Mouse (Mus musculus) spleen, adult 12 weeks (tissue): ENCODE results near the gene Tex37.

Experiments
- DNase-seq: peaks from one replicate; pipeline ENCODE4 v3.0.0; 2022; ENCODE audit warnings: low spot score

The Tex37 gene

GRCm38 (mm10) chr6:70918827-70919226 is at the start of gene Tex37:
TSS of gene Tex37 (minus strand) at chr6:70918927.
- DNase-seq, result no peak

- no peak for DNase-seq
Observed at GRCm38 (mm10) chr6:70968291-70968690, 49.6 kb upstream of the Tex37 start.

- DNase-seq, result no peak
Observed at GRCm38 (mm10) chr6:70967422-70967821, 48.7 kb upstream of the Tex37 start.

DNA sequence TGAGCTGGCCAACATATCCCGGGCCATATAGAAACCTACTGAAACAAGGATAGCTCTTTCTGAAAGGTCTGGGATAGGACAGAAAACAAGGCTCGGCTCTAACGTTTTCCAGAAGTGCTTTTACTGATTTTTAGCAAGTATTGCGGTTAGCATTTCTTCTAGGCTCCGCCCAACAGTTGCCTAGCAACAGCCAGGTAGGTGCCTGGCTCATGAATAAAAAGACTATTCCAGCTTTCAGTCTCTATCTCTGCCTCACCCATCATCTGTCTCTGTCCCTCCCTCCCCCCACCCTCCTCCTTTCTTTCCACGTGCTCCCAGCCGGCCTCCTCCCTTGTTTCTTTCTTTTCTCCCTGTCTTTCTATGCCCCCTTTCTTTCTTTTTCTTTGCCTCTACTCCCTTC is 47.0 kb upstream of the Tex37 start:
- DNase-seq, result no peak

- no peak for DNase-seq
Observed at GRCm38 (mm10) chr6:70964116-70964830, 45.5 kb upstream of the Tex37 start.

DNA sequence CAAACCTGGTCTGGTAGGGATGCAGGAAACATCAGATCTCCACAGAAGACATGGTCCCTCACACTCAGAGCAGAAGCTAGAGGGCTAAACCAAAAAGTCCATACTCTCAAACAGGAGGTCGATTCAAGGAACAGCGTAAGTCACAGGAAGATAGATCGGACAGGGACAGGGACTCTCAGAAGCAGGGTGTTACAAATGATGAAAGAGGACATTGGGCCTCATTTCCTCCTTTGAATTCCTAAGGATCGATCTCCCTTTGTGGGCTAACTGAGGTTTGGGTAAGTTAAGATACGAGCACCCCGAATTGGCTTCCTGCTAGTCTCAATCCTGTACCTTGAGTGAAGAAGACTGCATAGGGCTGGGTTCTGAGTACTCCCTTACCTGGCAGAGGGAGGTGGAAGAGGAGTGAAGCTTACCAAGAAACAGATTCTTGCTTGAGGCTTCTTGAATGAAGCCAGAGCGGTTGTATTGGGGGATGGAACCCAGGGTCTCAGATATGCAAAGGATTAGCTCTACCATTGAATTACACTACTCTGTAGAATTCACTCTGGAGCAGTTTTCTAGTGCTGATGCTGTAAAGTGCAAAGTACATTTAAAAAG is 38.7 kb upstream of the Tex37 start:
- no peak for DNase-seq

DNA sequence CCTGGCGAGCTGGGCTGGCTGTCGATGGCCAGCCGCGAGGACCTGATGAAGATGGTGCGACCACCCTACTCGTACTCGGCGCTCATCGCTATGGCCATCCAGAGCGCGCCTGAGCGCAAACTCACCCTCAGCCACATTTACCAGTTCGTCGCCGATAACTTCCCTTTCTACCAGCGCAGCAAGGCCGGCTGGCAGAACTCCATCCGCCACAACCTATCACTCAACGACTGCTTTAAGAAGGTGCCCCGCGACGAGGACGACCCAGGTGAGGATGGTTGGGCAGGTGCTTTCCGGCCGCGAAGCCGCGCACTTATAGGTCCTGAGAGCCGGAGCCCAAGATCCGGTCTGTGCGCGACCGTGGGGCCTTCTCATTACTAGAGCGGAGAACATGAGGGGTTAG is 38.2 kb upstream of the Tex37 start:
- no peak for DNase-seq

DNA sequence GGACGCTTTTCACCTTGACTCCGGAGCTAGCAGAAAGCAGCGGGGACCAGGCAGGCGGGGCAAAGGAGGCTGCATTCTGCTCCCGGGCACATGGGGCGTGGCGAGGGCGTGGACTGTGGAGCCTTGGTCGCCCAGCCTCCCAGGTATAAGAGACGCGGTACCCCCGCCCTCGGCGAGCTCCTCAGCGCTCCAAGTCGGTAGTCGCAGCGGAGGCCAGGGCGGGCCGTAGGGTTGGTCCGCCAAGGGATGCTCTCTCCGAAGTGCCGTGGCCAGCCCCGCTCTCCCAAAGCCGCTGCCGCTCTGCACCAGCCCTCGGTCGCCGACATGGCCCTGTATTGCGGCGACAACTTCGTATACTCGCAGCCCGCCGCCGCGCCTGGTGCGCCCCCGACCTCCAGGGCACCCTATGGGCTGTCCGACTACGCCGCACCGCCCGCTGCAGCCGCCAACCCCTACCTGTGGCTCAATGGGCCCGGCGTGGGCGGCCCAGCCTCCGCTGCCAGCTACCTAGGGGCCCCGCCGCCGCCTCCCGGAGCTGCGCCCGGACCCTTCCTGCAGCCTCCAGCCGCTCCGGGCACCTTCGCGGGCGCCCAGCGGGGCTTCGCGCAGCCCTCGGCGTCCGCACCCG is 37.7 kb upstream of the Tex37 start, which contains the start of gene Foxi3:
Gene Foxi3, plus strand, starts transcription at position 247 of the 628 bp plus-strand sequence.
- no peak for DNase-seq

DNA sequence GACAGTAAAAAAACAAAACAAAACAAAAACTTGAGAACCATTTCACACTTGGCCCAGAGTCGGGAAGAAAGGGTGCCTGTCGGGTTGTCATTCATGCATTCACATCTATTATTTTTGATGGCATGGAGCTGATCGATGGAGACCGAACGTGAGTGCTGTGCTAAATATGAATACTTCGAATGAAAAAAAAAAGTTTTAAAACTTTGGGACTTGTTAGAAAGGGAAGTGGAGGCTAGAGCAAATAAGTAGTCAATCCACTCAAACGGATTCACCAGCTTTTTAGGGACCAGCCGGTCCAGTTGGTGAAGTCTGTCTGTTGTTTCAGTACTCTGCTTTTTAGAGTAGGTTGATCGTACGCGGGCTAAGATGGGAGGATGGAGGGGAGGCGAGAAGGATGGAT is 37.1 kb upstream of the Tex37 start:
- DNase-seq, result no peak

- DNase-seq, result no peak
Observed at GRCm38 (mm10) chr6:70955291-70955800, 36.6 kb upstream of the Tex37 start.

DNA sequence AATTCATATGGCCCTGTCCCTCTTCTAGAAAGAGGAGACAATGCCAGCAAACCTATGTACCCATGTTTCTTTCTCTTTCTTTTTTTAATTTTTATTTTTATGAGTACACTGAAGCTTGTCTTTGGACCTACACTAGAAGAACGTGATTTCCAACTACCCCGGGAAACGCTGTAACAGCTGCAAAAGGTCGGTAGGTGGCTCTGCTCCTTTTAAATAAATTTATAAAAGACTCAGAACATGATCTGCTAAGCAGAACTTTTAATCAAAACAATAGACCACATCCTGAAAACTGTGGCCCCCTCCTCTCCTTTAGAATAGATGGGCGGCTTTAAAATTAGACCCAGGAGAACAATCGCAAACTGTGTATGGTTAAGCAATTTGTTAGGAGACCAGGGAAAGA is 35.3 kb upstream of the Tex37 start:
- DNase-seq, result no peak

GRCm38 (mm10) chr6:70953274-70953673 is 34.5 kb upstream of the Tex37 start:
- no peak for DNase-seq

- no peak for DNase-seq
Observed at GRCm38 (mm10) chr6:70931801-70932200, 13.1 kb upstream of the Tex37 start.

GRCm38 (mm10) chr6:70921274-70922074 is 2.7 kb upstream of the Tex37 start:
- peak; percentile 8 for DNase-seq

- DNase-seq, result no peak
Observed at GRCm38 (mm10) chr6:70912396-70912765, 6.3 kb downstream of the Tex37 start.

- no peak for DNase-seq
Observed at GRCm38 (mm10) chr6:70911668-70912395, 6.9 kb downstream of the Tex37 start.

DNA sequence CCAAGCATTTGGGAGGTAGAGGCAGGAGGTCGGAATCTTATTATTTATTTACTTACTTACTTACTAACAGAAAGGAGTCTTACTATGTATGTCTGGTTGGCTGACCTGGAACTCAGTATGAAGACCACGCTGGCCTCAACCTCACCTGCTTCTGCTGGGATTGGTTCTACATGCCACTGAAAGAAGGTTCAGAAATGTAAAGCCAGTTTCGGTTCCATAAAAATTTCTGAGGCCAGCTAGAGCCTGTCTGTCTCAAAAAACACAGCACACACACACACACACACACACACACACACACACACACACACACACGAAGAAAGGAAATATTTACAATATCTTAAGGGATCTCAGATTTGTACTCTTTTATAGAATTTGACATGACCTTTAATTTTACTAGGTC is 8.4 kb downstream of the Tex37 start:
- no peak for DNase-seq

GRCm38 (mm10) chr6:70909572-70909971 is 9.2 kb downstream of the Tex37 start:
- no peak for DNase-seq

GRCm38 (mm10) chr6:70903689-70904088 is 15.0 kb downstream of the Tex37 start:
- DNase-seq, result no peak

DNA sequence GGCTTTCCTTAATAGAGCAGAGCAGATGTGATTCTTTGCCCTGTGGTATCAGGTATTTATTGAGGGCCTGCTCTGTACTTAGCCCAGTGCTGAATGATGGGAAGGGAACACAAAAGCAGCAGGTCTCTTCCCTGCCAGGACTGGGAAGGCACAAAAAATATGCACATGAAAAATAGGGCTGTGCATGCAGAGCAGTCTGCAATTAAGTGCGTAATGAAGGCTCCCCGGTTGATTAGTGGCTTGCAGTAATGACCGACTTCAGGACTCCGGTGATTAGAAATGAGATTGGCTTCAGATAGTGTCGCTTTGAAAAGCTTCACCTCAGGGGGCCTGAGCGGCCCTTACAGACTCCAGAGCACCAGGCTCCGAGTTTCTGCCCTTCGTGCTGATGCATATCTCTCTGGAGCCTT is 19.1 kb downstream of the Tex37 start:
- no peak for DNase-seq

DNA sequence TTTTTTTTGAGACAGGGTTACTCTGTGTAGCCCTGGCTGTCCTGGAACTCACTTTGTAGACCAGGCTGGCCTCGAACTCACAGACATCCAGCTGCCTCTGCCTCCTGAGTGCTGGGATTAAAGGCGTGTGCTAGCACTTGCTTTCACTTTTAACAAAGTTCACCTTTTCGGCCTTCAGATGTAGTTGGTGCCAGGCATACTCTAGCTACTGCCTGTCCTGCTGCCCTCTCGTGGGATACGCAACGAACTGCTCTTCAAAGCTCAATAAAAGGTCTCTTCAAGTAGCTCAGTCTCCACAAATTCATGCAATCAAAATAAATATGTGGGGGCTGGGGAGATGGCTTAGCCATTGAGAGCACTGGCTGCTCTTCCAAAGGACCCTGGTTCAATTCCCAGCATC is 20.6 kb downstream of the Tex37 start:
- no peak for DNase-seq

DNA sequence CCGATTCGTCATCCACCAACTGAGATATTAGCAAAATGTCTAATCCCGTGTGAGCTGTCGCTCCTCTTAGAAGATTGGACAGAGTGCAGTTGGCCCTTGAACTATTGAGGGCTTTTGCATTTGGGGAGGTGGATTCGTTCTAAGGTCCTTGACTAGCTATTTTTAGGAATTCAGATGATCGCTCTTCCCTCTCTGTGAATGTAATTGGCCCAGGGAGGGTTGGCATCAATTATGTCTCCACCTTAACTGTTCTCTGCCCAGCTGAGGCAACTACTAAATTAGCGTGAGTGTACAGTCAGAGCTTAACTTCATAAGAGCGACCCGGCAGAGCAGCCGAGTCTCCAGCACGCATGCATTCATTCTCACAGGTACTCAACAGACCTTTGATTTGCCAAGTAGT is 30.7 kb downstream of the Tex37 start:
- no peak for DNase-seq
